13 mouse cellular contexts compared by ENCODE assay signal in genomic region chr17:28781290-28782045, GRCm38 (mm10). TPM values are rescaled to one million over a fixed set of nuclear protein-coding genes. Genes with fewer than 3 reads are reported as not detected.
A peak's percentile ranks its signal among the peaks of the same experiment; 100 is the strongest.
DNase-seq lines count a peak whose midpoint lies in the region; ATAC-seq and TF ChIP-seq lines count a peak whose summit lies in the region.
"Had no signal": no experiment of that assay in that cellular context is flagged by ENCODE, and none has a peak within 500 bp of the region (broad histone marks: within the 10 kb centered on the region; RNA-seq: fewer than 3 reads in every experiment).

No protein-coding gene starts in this region.

- no peak overlapping the region for H3K4me3 ChIP-seq in embryonic facial prominence, embryonic 10.5 days
- H3K4me3 ChIP-seq in stomach, embryonic 14.5 days (ENCODE audit: low read depth, low read length): no peak overlapping the region
- no peak overlapping the region for H3K4me3 ChIP-seq in neural tube, embryonic 15.5 days (replicated peaks)
- H3K4me3 ChIP-seq in thymus, adult 2 months (ENCODE audit: control insufficient read depth, insufficient read depth, low read length): no peak overlapping the region
- H3K4me3 ChIP-seq in forebrain, postnatal 0 days (ENCODE audit: low read depth, low read length): no peak overlapping the region

- H3K9ac ChIP-seq in stomach, embryonic 14.5 days (replicated peaks; ENCODE audit: low read depth, low read length): no peak overlapping the region
- no peak overlapping the region for H3K9ac ChIP-seq in neural tube, embryonic 15.5 days (replicated peaks)
- H3K9ac ChIP-seq in forebrain, postnatal 0 days: no peak overlapping the region
- H3K9ac ChIP-seq: liver, postnatal 0 days had no signal

- H3K4me1 ChIP-seq in embryonic facial prominence, embryonic 10.5 days: peaks cover 10% of the 10 kb centered on the region
- H3K4me1 ChIP-seq in stomach, embryonic 14.5 days (ENCODE audit: control insufficient read depth, insufficient read depth, low read length): 0 out of 2 replicates have a peak, but pooled peaks cover 7% of the 10 kb centered on the region
- H3K4me1 ChIP-seq in neural tube, embryonic 15.5 days: no peaks in the 10 kb centered on the region
- H3K4me1 ChIP-seq in thymus, adult 2 months (replicated peaks; ENCODE audit: control insufficient read depth, insufficient read depth, low read length): no peaks in the 10 kb centered on the region
- H3K4me1 ChIP-seq in forebrain, postnatal 0 days (ENCODE audit: insufficient read depth): no peaks in the 10 kb centered on the region

- peak; percentile 38 for DNase-seq in kidney, postnatal 14 days
- DNase-seq in kidney, adult 18-20 months: no peak
- peak; percentile 56 for DNase-seq in R1 (ENCODE audit: low read depth, low spot score)
- no peak for DNase-seq in embryonic facial prominence, embryonic 10.5 days (ENCODE audit: low spot score)
- DNase-seq in thymus, adult 2 months: no peak
- no peak for DNase-seq in forebrain, postnatal 0 days
- DNase-seq: gastrocnemius, postnatal 36 days; liver, postnatal 0 days; right cerebral cortex, postnatal 4 days had no signal

- no peaks in the 10 kb centered on the region for H3K27me3 ChIP-seq in embryonic facial prominence, embryonic 10.5 days (replicated peaks; ENCODE audit: low read depth, poor library complexity, severe bottlenecking)
- H3K27me3 ChIP-seq in stomach, embryonic 14.5 days (ENCODE audit: control insufficient read depth, insufficient read depth, low read length): no peaks in the 10 kb centered on the region
- H3K27me3 ChIP-seq in neural tube, embryonic 15.5 days (replicated peaks): no peaks in the 10 kb centered on the region
- H3K27me3 ChIP-seq in thymus, adult 2 months (ENCODE audit: control insufficient read depth, insufficient read depth, low read length): no peaks in the 10 kb centered on the region
- H3K27me3 ChIP-seq in forebrain, postnatal 0 days (ENCODE audit: insufficient read depth, low read length): no peaks in the 10 kb centered on the region

- no peak for TF ChIP-seq CTCF in thymus, adult 2 months (IDR thresholded peaks at IDR 0.05; ENCODE audit: borderline replicate concordance, control insufficient read depth, extremely low read depth, insufficient read depth, low read length, poor library complexity)
- no peak for TF ChIP-seq CTCF in forebrain, postnatal 0 days (IDR thresholded peaks at IDR 0.05; ENCODE audit: low read depth)

- H3K9me3 ChIP-seq in embryonic facial prominence, embryonic 10.5 days: no peaks in the 10 kb centered on the region
- no peaks in the 10 kb centered on the region for H3K9me3 ChIP-seq in stomach, embryonic 14.5 days (ENCODE audit: control insufficient read depth, low read depth, low read length)
- H3K9me3 ChIP-seq in neural tube, embryonic 15.5 days (replicated peaks): no peaks in the 10 kb centered on the region
- no peaks in the 10 kb centered on the region for H3K9me3 ChIP-seq in forebrain, postnatal 0 days (ENCODE audit: low read length)

- no peaks in the 10 kb centered on the region; the same call in 1 of the 2 replicates for H3K36me3 ChIP-seq in embryonic facial prominence, embryonic 10.5 days (replicated peaks)
- no peaks in the 10 kb centered on the region for H3K36me3 ChIP-seq in stomach, embryonic 14.5 days (ENCODE audit: control insufficient read depth, insufficient read depth, low read length)
- H3K36me3 ChIP-seq in neural tube, embryonic 15.5 days: no peaks in the 10 kb centered on the region
- no peaks in the 10 kb centered on the region for H3K36me3 ChIP-seq in thymus, adult 2 months (ENCODE audit: control insufficient read depth, insufficient read depth, low read length)
- H3K36me3 ChIP-seq in forebrain, postnatal 0 days (ENCODE audit: insufficient read depth): no peaks in the 10 kb centered on the region

- peak overlapping the region; percentile 51; the same call in 1 of the 2 replicates for H3K27ac ChIP-seq in embryonic facial prominence, embryonic 10.5 days (replicated peaks)
- H3K27ac ChIP-seq in stomach, embryonic 14.5 days (ENCODE audit: low read length): peak overlapping the region; percentile 30; the same call in 1 of the 2 replicates
- no peak overlapping the region for H3K27ac ChIP-seq in neural tube, embryonic 15.5 days (replicated peaks)
- no peak overlapping the region for H3K27ac ChIP-seq in thymus, adult 2 months (ENCODE audit: control insufficient read depth, insufficient read depth, low read length)
- H3K27ac ChIP-seq in forebrain, postnatal 0 days (ENCODE audit: low read depth, low read length): no peak overlapping the region

- TF ChIP-seq POLR2A in thymus, adult 2 months (IDR thresholded peaks at IDR 0.05; ENCODE audit: control insufficient read depth, extremely low read depth, insufficient read depth, low read length, poor library complexity): no peak

- WGBS in embryonic facial prominence, embryonic 10.5 days: 52% methylated on average over 9 of the region's 9 CpGs
- WGBS in stomach, embryonic 14.5 days: 38% methylated on average over 9 of the region's 9 CpGs
- 50% methylated on average over 9 of the region's 9 CpGs for whole genome bisulfite sequencing in neural tube, embryonic 15.5 days
- WGBS in thymus, adult 2 months: 80% methylated on average over 9 of the region's 9 CpGs
- 55% methylated on average over 9 of the region's 9 CpGs for WGBS in forebrain, postnatal 0 days

- ATAC-seq in stomach, embryonic 14.5 days (ENCODE audit: insufficient number of reproducible peaks, insufficient read depth, low FRiP score, low read depth): no peak
- ATAC-seq in neural tube, embryonic 15.5 days (ENCODE audit: low FRiP score): no peak
- ATAC-seq in forebrain, postnatal 0 days: no peak
- ATAC-seq: inflammation-experienced regulatory T-cells, adult 6 months; liver, postnatal 0 days had no signal

- no peak overlapping the region for H3K4me2 ChIP-seq in stomach, embryonic 14.5 days (replicated peaks; ENCODE audit: low read depth, low read length)
- H3K4me2 ChIP-seq in neural tube, embryonic 15.5 days: no peak overlapping the region
- H3K4me2 ChIP-seq in forebrain, postnatal 0 days (ENCODE audit: low read depth): no peak overlapping the region

RNA-seq across cellular contexts. Expression of gene Mapk13, which starts 12.4 kb away (rescaled TPM):
- 16.5 and 19.4 TPM in 2 replicates for polyA plus RNA-seq in embryonic facial prominence, embryonic 10.5 days (2016; fragmentation: Nextera tagmentation; extraction: Ambion mirVana)
- 77.5 and 78.3 TPM in 2 replicates for polyA plus RNA-seq in stomach, embryonic 14.5 days (2014; fragmentation: Nextera tagmentation; extraction: Ambion mirVana)
- polyA plus RNA-seq in neural tube, embryonic 15.5 days (2015; fragmentation: Nextera tagmentation; extraction: Ambion mirVana): 1.2 and 13.6 TPM in 2 replicates
- 5.9 and 8.2 TPM in 2 replicates for polyA plus RNA-seq in thymus, adult 2 months (2012; rRNA removed)
- 0.14 and 0.38 TPM in 2 replicates for total RNA-seq in forebrain, postnatal 0 days (2014; rRNA removed)
- polyA plus RNA-seq in forebrain, postnatal 0 days (2015; fragmentation: Nextera tagmentation; extraction: Ambion mirVana): 0.53 and 1.0 TPM in 2 replicates
- total RNA-seq: gastrocnemius, postnatal 36 days; megakaryocyte-erythroid progenitor cell, adult 5-6 weeks had no signal
- polyA plus RNA-seq: inflammation-experienced regulatory T-cells, adult 6 months had no signal

RNA-seq across cellular contexts. Expression of gene Brpf3, which starts 19.4 kb away (rescaled TPM):
- 9.1 and 12.1 TPM in 2 replicates for polyA plus RNA-seq in embryonic facial prominence, embryonic 10.5 days (2016; fragmentation: Nextera tagmentation; extraction: Ambion mirVana)
- 12.6 and 13.8 TPM in 2 replicates for polyA plus RNA-seq in stomach, embryonic 14.5 days (2014; fragmentation: Nextera tagmentation; extraction: Ambion mirVana)
- 7.0 and 10.9 TPM in 2 replicates for polyA plus RNA-seq in neural tube, embryonic 15.5 days (2015; fragmentation: Nextera tagmentation; extraction: Ambion mirVana)
- 63.1 and 64.8 TPM in 2 replicates for polyA plus RNA-seq in thymus, adult 2 months (2012; rRNA removed)
- 8.9 and 13.0 TPM in 2 replicates for total RNA-seq in forebrain, postnatal 0 days (2014; rRNA removed)
- polyA plus RNA-seq in forebrain, postnatal 0 days (2015; fragmentation: Nextera tagmentation; extraction: Ambion mirVana): 2.2 and 4.1 TPM in 2 replicates

RNA-seq across cellular contexts. Expression of gene AC170998.1, which starts 55.6 kb away (rescaled TPM):
- polyA plus RNA-seq in embryonic facial prominence, embryonic 10.5 days (2016; fragmentation: Nextera tagmentation; extraction: Ambion mirVana): 3.3 and 3.6 TPM in 2 replicates
- polyA plus RNA-seq in stomach, embryonic 14.5 days (2014; fragmentation: Nextera tagmentation; extraction: Ambion mirVana): 4.2 and 5.4 TPM in 2 replicates
- polyA plus RNA-seq in neural tube, embryonic 15.5 days (2015; fragmentation: Nextera tagmentation; extraction: Ambion mirVana): 2.7 and 3.0 TPM in 2 replicates
- polyA plus RNA-seq in thymus, adult 2 months (2012; rRNA removed): 0.59 and 0.65 TPM in 2 replicates
- 1.2 and 5.6 TPM in 2 replicates for total RNA-seq in forebrain, postnatal 0 days (2014; rRNA removed)
- polyA plus RNA-seq in forebrain, postnatal 0 days (2015; fragmentation: Nextera tagmentation; extraction: Ambion mirVana): 1.7 TPM in 1 of 2 replicates, not detected in the other

Comparison
In these comparisons a context has a peak if more than half of its experiments do, and no peak if none do; other contexts are left out.
1. DNase-seq: peak in kidney, postnatal 14 days (single experiment) and R1 (single experiment); none in kidney, adult 18-20 months (single experiment), embryonic facial prominence, embryonic 10.5 days (single experiment), thymus, adult 2 months (single experiment) and forebrain, postnatal 0 days (single experiment).
2. H3K27ac ChIP-seq: peak in embryonic facial prominence, embryonic 10.5 days (single experiment) and stomach, embryonic 14.5 days (single experiment); none in neural tube, embryonic 15.5 days (single experiment), thymus, adult 2 months (single experiment) and forebrain, postnatal 0 days (single experiment).